Mouse (Mus musculus) midbrain, embryonic 15.5 days (tissue): ENCODE results near the gene Mapk10. TPM values are rescaled to one million over a fixed set of nuclear protein-coding genes. Genes with fewer than 3 reads are reported as not detected.
A peak's percentile ranks its signal among the peaks of the same experiment; 100 is the strongest.

Experiments used
- ATAC-seq: fragments of 200-750 bp; cut with Nextera tagmentation; replicated peaks from 2 replicates; pipeline ENCODE4 v1.8.0; 2017; ENCODE audit warnings: moderate TSS enrichment
- H3K27ac ChIP-seq: fragments of 300-500 bp; sonication (generic); 2 replicates; pipeline ENCODE4 v1.5.1; 2015; ENCODE audit warnings: mild to moderate bottlenecking, inconsistent platforms
- H3K27me3 ChIP-seq: fragments of 300-500 bp; sonication (generic); replicated peaks from 2 replicates; pipeline ENCODE4 v1.6.1; 2015; ENCODE audit warnings: inconsistent platforms
- H3K36me3 ChIP-seq: fragments of 300-500 bp; sonication (generic); replicated peaks from 2 replicates; pipeline ENCODE4 v1.6.1; 2015; ENCODE audit warnings: inconsistent platforms
- H3K4me1 ChIP-seq: fragments of 300-500 bp; sonication (generic); 2 replicates; pipeline ENCODE4 v1.6.1; 2015; ENCODE audit warnings: inconsistent platforms
- H3K4me2 ChIP-seq: fragments of 300-500 bp; sonication (generic); 2 replicates; pipeline ENCODE4 v1.6.1; 2015; ENCODE audit warnings: inconsistent platforms, mild to moderate bottlenecking, moderate library complexity
- H3K4me3 ChIP-seq: fragments of 300-500 bp; sonication (generic); 2 replicates; pipeline ENCODE4 v1.5.1; 2015; ENCODE audit warnings: mild to moderate bottlenecking, inconsistent platforms
- H3K9ac ChIP-seq: fragments of 300-500 bp; sonication (generic); 2 replicates; pipeline ENCODE4 v1.6.1; 2015; ENCODE audit warnings: mild to moderate bottlenecking, inconsistent platforms
- H3K9me3 ChIP-seq: fragments of 300-500 bp; sonication (generic); 2 replicates; pipeline ENCODE4 v1.6.1; 2016; ENCODE audit warnings: inconsistent platforms
- WGBS: fragments of 180-500 bp; shearing (Covaris S2); methylation state at CpG from one replicate; pipeline ENCODE4 v1.1.7; 2015; ENCODE audit warnings: mixed read lengths; 5-methylcytosine and 5-hydroxymethylcytosine counted together
- polyA plus RNA-seq: library from polyadenylated mRNA; unstranded; fragments of >200 nt; fragmentation: Nextera tagmentation; extraction: Ambion mirVana; gene quantifications from 2 replicates; pipeline ENCODE4 v1.2.1, GENCODE M21; 2015

Mapk10 gene
- polyA plus RNA-seq, 1 experiment from 2014 or later, result 135 TPM

- no peak for ATAC-seq
- Histone ChIP-seq H3K9ac (no peak overlapping the region), H3K27ac (peak overlapping the region; percentile 39), H3K4me3 (no peak overlapping the region), H3K36me3 (no peaks in the 10 kb centered on the region), H3K27me3 (no peaks in the 10 kb centered on the region), H3K4me1 (peaks cover 22% of the 10 kb centered on the region), H3K4me2 (no peak overlapping the region), H3K9me3 (no peaks in the 10 kb centered on the region)
- 51% methylated on average over 7 of the region's 7 CpGs for WGBS
Observed at GRCm38 (mm10) chr5:103022504-103023172, 188.5 kb downstream of the Mapk10 start.

GRCm38 (mm10) chr5:103021479-103021878 lies 189.7 kb downstream of the Mapk10 start:
- 61% methylated on average over 8 of the region's 8 CpGs for WGBS
- H3K9me3 ChIP-seq, result no peaks in the 10 kb centered on the region
- no peaks in the 10 kb centered on the region for H3K27me3 ChIP-seq
- H3K4me3 ChIP-seq, result no peak overlapping the region
- ATAC-seq, result peak; percentile 59; the same call in 1 of the 2 replicates
- H3K36me3 ChIP-seq, result no peaks in the 10 kb centered on the region
- H3K9ac ChIP-seq, result no peak overlapping the region
- H3K27ac ChIP-seq, result peak overlapping the region; percentile 39
- H3K4me1 ChIP-seq, result peaks cover 22% of the 10 kb centered on the region
- no peak overlapping the region for H3K4me2 ChIP-seq

DNA sequence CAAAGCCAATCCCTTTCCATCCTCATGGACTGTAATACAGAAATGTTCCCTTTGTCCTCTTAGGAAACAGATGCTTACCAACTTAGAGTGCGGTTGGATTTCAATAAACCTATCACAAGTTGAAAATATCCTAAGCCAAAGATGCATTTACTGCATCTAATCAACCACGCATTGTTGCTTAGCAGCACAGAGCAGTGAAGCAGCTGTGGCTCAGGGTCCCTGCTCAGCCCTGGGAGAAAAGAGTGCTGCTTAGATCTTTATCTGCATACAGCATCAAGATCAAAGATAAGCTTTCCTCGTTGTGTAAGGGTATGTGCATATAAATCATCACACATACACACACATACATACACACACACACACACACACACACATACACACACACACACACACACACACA lies 190.2 kb downstream of the Mapk10 start:
- H3K9ac ChIP-seq, result no peak overlapping the region
- H3K4me3 ChIP-seq, result no peak overlapping the region
- no peak overlapping the region for H3K4me2 ChIP-seq
- peak; percentile 70 for ATAC-seq
- H3K4me1 ChIP-seq, result peaks cover 22% of the 10 kb centered on the region
- no peaks in the 10 kb centered on the region for H3K9me3 ChIP-seq
- H3K27me3 ChIP-seq, result no peaks in the 10 kb centered on the region
- no peaks in the 10 kb centered on the region for H3K36me3 ChIP-seq
- H3K27ac ChIP-seq, result peak overlapping the region; percentile 39
- WGBS, result 13% methylated on average over 3 of the region's 3 CpGs

DNA sequence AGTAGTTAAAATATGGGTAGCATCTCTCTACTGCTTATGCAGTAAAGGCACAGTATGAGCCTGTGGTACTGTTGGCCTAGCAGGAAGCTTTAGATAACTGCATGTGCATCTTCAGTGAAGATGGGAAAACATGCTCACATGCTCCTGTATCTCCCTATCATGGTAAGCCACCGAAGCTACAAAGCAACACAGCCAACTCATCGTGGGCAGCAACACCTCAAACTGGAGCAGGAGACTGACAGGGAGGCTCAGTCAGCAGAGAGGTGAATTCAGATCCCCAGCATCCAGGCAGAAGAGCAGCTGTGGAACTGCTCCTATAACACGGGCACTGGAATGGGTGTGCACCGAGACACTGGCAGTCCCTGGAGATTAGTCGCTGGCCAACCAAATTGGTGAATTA lies 191.0 kb downstream of the Mapk10 start:
- Histone ChIP-seq H3K4me2 (no peak overlapping the region), H3K36me3 (no peaks in the 10 kb centered on the region), H3K4me3 (no peak overlapping the region), H3K27me3 (no peaks in the 10 kb centered on the region), H3K9ac (no peak overlapping the region), H3K9me3 (no peaks in the 10 kb centered on the region), H3K27ac (peak overlapping the region; percentile 49), H3K4me1 (peaks cover 22% of the 10 kb centered on the region)
- ATAC-seq, result no peak
- WGBS, result 67% methylated on average over 5 of the region's 5 CpGs

DNA sequence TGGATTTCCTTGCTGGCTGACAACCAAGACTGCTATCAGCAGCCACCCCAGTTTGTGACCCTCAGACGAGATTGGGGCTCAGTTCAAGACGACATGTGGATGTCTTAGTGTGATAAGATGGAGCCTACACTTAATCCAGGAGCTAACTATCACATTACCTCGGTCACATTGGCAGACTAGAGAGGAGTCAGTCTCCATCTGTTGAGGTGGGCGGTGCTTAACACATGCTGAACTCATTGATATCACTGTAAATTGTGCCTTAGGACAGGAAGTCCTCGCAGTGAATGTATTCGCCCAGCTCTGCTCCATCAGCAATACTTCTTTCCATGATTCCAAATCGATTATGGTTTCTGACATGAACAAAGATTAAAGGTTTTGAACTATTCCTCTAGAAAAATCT lies 193.5 kb downstream of the Mapk10 start:
- WGBS, result 79% methylated on average over 7 of the region's 7 CpGs
- no peak overlapping the region for H3K4me2 ChIP-seq
- peaks cover 29% of the 10 kb centered on the region for H3K4me1 ChIP-seq
- ATAC-seq, result no peak
- no peaks in the 10 kb centered on the region for H3K36me3 ChIP-seq
- no peak overlapping the region for H3K9ac ChIP-seq
- H3K9me3 ChIP-seq, result no peaks in the 10 kb centered on the region
- no peaks in the 10 kb centered on the region for H3K27me3 ChIP-seq
- no peak overlapping the region for H3K27ac ChIP-seq
- no peak overlapping the region for H3K4me3 ChIP-seq

- Histone ChIP-seq H3K27me3 (no peaks in the 10 kb centered on the region), H3K36me3 (no peaks in the 10 kb centered on the region), H3K4me2 (no peak overlapping the region), H3K9me3 (no peaks in the 10 kb centered on the region), H3K27ac (peak overlapping the region; percentile 6; the same call in 1 of the 2 replicates), H3K4me3 (no peak overlapping the region), H3K4me1 (peaks cover 10% of the 10 kb centered on the region; the same call in 1 of the 2 replicates), H3K9ac (no peak overlapping the region)
- WGBS, result 69% methylated on average over 4 of the region's 4 CpGs
- peak; percentile 46; the same call in 1 of the 2 replicates for ATAC-seq
Observed at GRCm38 (mm10) chr5:103014309-103014708, 196.8 kb downstream of the Mapk10 start.

- Histone ChIP-seq H3K9ac (no peak overlapping the region), H3K4me1 (no peaks in the 10 kb centered on the region), H3K9me3 (no peaks in the 10 kb centered on the region), H3K27ac (no peak overlapping the region), H3K4me2 (no peak overlapping the region), H3K36me3 (no peaks in the 10 kb centered on the region), H3K27me3 (no peaks in the 10 kb centered on the region), H3K4me3 (no peak overlapping the region)
- 69% methylated on average over 4 of the region's 4 CpGs for WGBS
- ATAC-seq, result no peak
Observed at GRCm38 (mm10) chr5:103008894-103009293, 202.2 kb downstream of the Mapk10 start.

DNA sequence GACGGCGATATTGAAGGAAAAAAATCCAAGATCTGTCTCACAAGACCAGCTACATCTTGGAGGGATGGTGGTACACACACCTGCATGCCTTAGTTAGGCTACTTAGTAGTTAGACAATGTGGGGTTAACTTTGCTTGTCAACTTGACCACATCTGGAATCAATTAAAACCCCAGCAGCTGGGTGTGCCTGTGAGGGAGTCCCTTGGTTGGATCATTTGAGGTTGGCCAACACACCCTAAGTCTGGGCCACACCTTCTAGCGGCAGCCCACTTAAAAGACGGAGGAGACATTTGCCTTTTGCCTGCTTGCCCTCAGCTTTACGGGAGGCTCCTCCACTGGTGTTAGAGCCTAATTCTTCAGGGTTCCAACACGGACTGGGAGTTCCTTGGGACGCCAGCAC lies 209.0 kb downstream of the Mapk10 start:
- H3K4me2 ChIP-seq, result no peak overlapping the region
- H3K4me3 ChIP-seq, result no peak overlapping the region
- ATAC-seq, result no peak
- no peaks in the 10 kb centered on the region for H3K36me3 ChIP-seq
- no peaks in the 10 kb centered on the region for H3K4me1 ChIP-seq
- WGBS, result 66% methylated on average over 7 of the region's 7 CpGs
- no peak overlapping the region for H3K27ac ChIP-seq
- no peaks in the 10 kb centered on the region for H3K27me3 ChIP-seq
- no peaks in the 10 kb centered on the region for H3K9me3 ChIP-seq
- H3K9ac ChIP-seq, result no peak overlapping the region

DNA sequence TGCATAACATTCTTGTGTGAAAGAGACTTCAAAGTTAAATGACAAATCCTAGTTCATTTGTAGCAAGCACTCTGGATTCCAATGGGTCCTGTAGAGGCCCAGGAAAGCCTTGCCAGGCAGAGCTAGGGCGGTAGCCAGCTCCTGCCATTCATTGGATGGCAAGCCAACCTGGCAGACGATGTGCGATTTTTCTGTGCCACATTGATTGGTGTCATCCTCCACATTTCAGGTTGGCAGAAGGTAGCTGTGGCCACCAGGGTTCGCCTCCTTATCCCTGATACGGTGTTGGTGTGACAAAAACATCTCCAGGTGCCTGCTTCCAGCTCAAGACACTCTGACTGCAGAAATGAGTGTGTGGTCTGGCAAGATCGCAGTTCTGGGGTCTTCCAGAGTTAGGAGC lies 210.6 kb downstream of the Mapk10 start:
- H3K4me1 ChIP-seq, result no peaks in the 10 kb centered on the region
- no peak overlapping the region for H3K27ac ChIP-seq
- no peak for ATAC-seq
- WGBS, result 90% methylated on average over 6 of the region's 6 CpGs
- no peaks in the 10 kb centered on the region for H3K9me3 ChIP-seq
- H3K36me3 ChIP-seq, result no peaks in the 10 kb centered on the region
- no peak overlapping the region for H3K4me2 ChIP-seq
- no peaks in the 10 kb centered on the region for H3K27me3 ChIP-seq
- H3K9ac ChIP-seq, result no peak overlapping the region
- no peak overlapping the region for H3K4me3 ChIP-seq

- H3K9ac ChIP-seq, result no peak overlapping the region
- H3K27me3 ChIP-seq, result no peaks in the 10 kb centered on the region
- no peaks in the 10 kb centered on the region for H3K36me3 ChIP-seq
- ATAC-seq, result no peak
- no peaks in the 10 kb centered on the region for H3K4me1 ChIP-seq
- no peak overlapping the region for H3K4me2 ChIP-seq
- no peak overlapping the region for H3K4me3 ChIP-seq
- 69% methylated on average over 7 of the region's 7 CpGs for WGBS
- H3K9me3 ChIP-seq, result no peaks in the 10 kb centered on the region
- H3K27ac ChIP-seq, result no peak overlapping the region
Observed at GRCm38 (mm10) chr5:102998524-102998923, 212.6 kb downstream of the Mapk10 start.

- Histone ChIP-seq H3K4me1 (no peaks in the 10 kb centered on the region), H3K4me3 (no peak overlapping the region), H3K9me3 (no peaks in the 10 kb centered on the region), H3K27ac (no peak overlapping the region), H3K27me3 (no peaks in the 10 kb centered on the region), H3K36me3 (no peaks in the 10 kb centered on the region), H3K4me2 (no peak overlapping the region), H3K9ac (no peak overlapping the region)
- ATAC-seq, result no peak
- 84% methylated on average over 11 of the region's 11 CpGs for WGBS
Observed at GRCm38 (mm10) chr5:102997907-102998306, 213.2 kb downstream of the Mapk10 start.

- ATAC-seq, result no peak
- H3K4me3 ChIP-seq, result no peak overlapping the region
- H3K4me1 ChIP-seq, result no peaks in the 10 kb centered on the region
- 95% methylated on average over 7 of the region's 7 CpGs for WGBS
- no peaks in the 10 kb centered on the region for H3K27me3 ChIP-seq
- no peak overlapping the region for H3K9ac ChIP-seq
- H3K27ac ChIP-seq, result no peak overlapping the region
- H3K4me2 ChIP-seq, result no peak overlapping the region
- H3K36me3 ChIP-seq, result no peaks in the 10 kb centered on the region
- no peaks in the 10 kb centered on the region for H3K9me3 ChIP-seq
Observed at GRCm38 (mm10) chr5:102996331-102996730, 214.8 kb downstream of the Mapk10 start.

GRCm38 (mm10) chr5:102995928-102996327 lies 215.2 kb downstream of the Mapk10 start:
- no peaks in the 10 kb centered on the region for H3K27me3 ChIP-seq
- no peak for ATAC-seq
- H3K36me3 ChIP-seq, result no peaks in the 10 kb centered on the region
- H3K27ac ChIP-seq, result no peak overlapping the region
- H3K9ac ChIP-seq, result no peak overlapping the region
- H3K9me3 ChIP-seq, result no peaks in the 10 kb centered on the region
- H3K4me3 ChIP-seq, result no peak overlapping the region
- no peaks in the 10 kb centered on the region for H3K4me1 ChIP-seq
- no peak overlapping the region for H3K4me2 ChIP-seq
